Mouse (Mus musculus): Measurements from ENCODE around the gene Gse1. TPM values are rescaled to one million over a fixed set of nuclear protein-coding genes. Genes with fewer than 3 reads are reported as not detected.

Gse1 gene
- polyA plus RNA-seq (2017; shearing (Covaris generic)), result 1 to 10 TPM; 2.0 to 4.0 (median 3.2) TPM

- ATAC-seq, result no peak
Measured at GRCm38 (mm10) chr8:120227891-120228591, at the start of gene Gse1. Gene Gse1, plus strand, starts transcription at chr8:120228456.

- peak; percentile 85 for ATAC-seq
Measured at GRCm38 (mm10) chr8:120179027-120179431, 49.2 kb upstream of the Gse1 start.

DNA sequence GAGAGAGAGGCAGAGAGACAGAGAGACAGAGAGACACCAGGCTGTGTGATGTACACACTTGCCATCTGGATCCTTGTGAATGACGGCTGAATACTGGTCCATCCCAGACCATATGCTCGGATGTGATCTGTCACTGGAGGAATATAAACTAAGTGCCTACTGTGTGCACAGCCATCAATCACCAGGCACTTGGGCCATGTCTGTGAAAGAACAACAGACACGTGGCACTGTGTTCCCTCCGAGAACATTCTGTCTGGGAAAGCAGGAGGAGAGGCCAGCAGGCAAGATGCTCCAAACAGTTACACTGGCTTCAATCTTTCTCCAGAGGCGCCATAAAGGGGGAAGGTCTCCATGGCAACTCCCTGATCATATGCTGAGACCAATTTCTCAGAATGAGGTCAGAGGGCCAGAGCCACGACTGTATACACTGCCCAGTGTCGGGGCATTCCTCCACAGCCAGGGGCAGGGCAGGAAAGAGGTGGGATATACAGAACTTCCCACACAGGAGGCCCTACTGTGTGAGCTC, 47.7 kb upstream of the Gse1 start:
- no peak for ATAC-seq

- no peak for ATAC-seq
Measured at GRCm38 (mm10) chr8:120181274-120181673, 47.0 kb upstream of the Gse1 start.

GRCm38 (mm10) chr8:120181861-120182414, 46.3 kb upstream of the Gse1 start:
- ATAC-seq, result no peak

- no peak for ATAC-seq
Measured at GRCm38 (mm10) chr8:120184366-120184765, 43.9 kb upstream of the Gse1 start.

DNA sequence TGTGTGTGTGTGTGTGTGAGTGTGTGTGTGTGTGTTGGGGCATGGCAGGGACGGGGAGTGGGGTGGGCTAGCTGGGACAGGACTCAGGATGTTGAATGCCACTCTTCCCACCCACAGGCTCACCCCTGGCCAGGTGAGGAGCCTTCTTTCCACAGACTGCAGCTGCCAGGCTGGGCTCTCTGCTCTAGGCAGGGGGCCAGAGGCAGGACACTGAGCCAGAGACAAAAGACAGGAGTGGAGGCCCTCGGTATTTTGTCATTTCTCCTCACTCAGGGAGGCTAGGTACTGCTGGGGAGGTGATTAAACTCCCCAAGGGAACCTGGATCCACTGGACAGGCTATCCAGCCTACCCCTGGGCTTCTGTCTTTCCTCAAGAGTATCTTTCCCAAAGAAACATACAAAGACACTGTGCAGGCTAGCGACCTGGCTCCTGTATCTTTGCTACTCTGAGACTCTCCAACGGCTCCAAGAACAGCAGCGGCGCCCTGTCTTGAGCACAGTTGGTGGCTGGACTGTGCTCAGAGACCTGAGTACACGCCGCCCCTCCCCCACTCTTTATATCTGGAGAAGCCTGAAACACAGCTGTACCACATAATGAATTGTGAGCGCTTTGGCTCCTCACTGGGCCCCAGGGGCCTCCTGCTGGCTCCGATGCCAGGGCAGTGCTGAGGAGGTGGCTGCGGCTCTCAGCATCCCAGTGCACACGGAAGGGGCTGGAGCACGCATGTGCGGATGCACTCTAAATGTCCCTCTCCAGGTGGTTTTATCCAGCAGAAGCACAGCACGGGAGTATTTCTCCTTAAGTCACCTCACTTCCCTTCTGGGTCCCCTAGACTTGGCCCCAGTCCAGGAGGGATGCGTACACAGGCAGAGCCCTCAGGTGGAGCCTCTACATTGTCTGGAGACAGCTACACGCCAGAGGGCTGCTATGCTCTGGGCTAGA, 43.1 kb upstream of the Gse1 start:
- no peak for ATAC-seq

GRCm38 (mm10) chr8:120186454-120186853, 41.8 kb upstream of the Gse1 start:
- ATAC-seq, result no peak

DNA sequence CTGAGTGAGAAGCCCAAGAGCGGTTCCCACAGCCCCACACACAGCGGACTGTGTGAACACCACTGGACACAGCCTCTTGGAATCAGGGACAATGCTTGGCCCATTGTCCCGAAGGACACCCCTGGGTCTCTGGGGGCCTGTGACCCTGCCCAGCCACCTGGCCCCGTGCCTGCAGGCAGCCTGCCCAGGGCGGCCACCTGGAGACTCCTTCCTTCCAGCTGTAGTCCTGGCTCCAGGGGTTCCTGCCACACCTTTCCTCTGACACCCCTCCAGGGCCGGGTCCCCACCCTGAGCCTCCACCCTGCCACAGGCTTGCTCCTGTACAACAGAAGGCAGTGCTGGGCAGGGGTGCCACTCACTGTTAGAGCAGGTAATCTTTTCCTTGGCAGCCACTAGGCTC, 39.7 kb upstream of the Gse1 start:
- ATAC-seq, result no peak

- ATAC-seq, result no peak
Measured at GRCm38 (mm10) chr8:120189440-120189839, 38.8 kb upstream of the Gse1 start.

- ATAC-seq, result no peak
Measured at GRCm38 (mm10) chr8:120190107-120190809, 38.0 kb upstream of the Gse1 start.

- ATAC-seq, result no peak
Measured at GRCm38 (mm10) chr8:120190810-120191413, 37.3 kb upstream of the Gse1 start.

DNA sequence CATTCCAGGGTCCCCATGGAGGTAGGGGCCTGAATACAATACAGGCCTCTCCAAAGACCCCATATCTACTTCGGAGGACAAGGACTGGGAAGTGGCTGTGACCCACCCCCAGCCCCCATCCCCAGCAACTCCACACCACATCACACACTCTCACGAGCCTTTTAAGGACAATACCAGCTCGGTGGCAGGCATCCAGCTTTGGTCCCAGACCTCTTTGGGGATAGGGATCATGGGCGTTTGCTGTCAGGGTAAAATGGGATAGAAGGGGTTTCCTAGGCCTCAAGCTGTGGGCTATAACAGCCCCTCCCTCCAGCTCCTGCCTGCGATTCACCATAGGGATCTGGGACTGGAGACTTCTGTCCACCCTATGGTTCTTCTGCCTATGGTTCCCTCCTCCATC, 36.6 kb upstream of the Gse1 start:
- no peak for ATAC-seq

GRCm38 (mm10) chr8:120192118-120192517, 36.1 kb upstream of the Gse1 start:
- ATAC-seq, result no peak

DNA sequence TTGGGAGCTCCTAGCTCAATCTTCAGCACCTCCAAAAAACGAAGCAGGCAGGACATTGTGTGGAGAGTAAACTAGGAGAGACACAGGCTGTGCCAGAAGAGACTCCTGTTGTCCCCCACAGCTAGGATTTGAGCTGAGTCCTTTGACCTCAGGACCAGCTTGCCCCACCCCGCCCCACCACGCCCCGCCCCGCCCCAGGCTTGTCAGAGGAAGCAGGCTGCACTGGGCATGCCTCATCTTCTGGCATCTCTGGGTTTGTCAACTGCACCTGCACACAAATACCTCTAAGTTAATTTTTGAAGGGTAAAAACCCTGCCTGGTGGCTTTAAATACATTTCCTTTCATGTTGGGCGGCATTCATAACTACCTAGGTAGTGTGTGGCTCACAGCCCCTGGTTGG, 26.9 kb upstream of the Gse1 start:
- ATAC-seq, result no peak

GRCm38 (mm10) chr8:120202546-120202945, 25.7 kb upstream of the Gse1 start:
- ATAC-seq, result no peak

GRCm38 (mm10) chr8:120204736-120205360, 23.4 kb upstream of the Gse1 start:
- ATAC-seq, result no peak

- ATAC-seq, result no peak
Measured at GRCm38 (mm10) chr8:120205916-120206315, 22.3 kb upstream of the Gse1 start.

- ATAC-seq, result no peak
Measured at GRCm38 (mm10) chr8:120207364-120207763, 20.9 kb upstream of the Gse1 start.

DNA sequence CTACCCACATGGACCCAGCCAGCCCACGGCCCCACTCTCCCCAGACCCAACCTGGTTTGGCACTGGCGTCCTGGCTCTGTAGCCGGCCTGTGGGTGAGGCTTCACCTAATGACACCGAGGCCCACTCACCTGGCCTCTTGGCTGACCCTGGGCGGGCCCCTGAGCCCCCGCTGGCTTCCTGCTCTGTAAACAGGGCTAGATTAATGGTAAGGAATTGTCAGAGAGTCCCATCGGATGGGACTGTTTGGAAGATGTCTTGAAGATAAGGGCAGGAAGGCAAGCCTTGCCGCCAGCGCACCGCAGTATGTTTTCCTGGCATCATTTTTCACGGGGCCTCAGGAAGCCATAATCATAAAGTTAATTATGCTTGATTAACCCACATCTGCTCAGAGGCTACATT, 20.1 kb upstream of the Gse1 start:
- ATAC-seq, result no peak

GRCm38 (mm10) chr8:120211345-120211744, 16.9 kb upstream of the Gse1 start:
- ATAC-seq, result no peak

- ATAC-seq, result no peak
Measured at GRCm38 (mm10) chr8:120212596-120212995, 15.7 kb upstream of the Gse1 start.
